Mouse (Mus musculus): Measurements from ENCODE around the gene Tmprss11e.

- no peak for TF ChIP-seq GATA1 (IDR thresholded peaks at IDR 0.05; ENCODE audit: borderline replicate concordance, low read length)
- TF ChIP-seq FLI1 (IDR thresholded peaks at IDR 0.05; ENCODE audit: low read length), result no peak
Measured at GRCm38 (mm10) chr5:86742796-86743195, 2.8 kb downstream of the Tmprss11e start.
